Mouse (Mus musculus) C2C12 (cell line): Measurements from ENCODE around the gene Pex14.

Source experiments
- CEBPB ChIP-seq: IDR thresholded peaks from one replicate; pipeline ENCODE4 v1.6.1; 2011; ENCODE audit warnings: low read depth, mild to moderate bottlenecking, control low read depth, moderate library complexity
- CTCF ChIP-seq: IDR thresholded peaks from one replicate; pipeline ENCODE4 v1.5.1; 2011; ENCODE audit not compliant: control insufficient read depth, insufficient read depth, insufficient read length
- FOSL1 ChIP-seq: IDR thresholded peaks from one replicate; pipeline ENCODE4 v1.8.0; 2011; ENCODE audit warnings: mild to moderate bottlenecking, low read length; ENCODE audit not compliant: poor library complexity, insufficient read depth, severe bottlenecking
- MAX ChIP-seq: IDR thresholded peaks from one replicate; pipeline ENCODE4 v1.6.1; 2011; ENCODE audit warnings: mild to moderate bottlenecking, control low read depth
- MYOD1 ChIP-seq: IDR thresholded peaks from one replicate; pipeline ENCODE4 v1.6.1; 2011; ENCODE audit warnings: low read depth; ENCODE audit not compliant: control insufficient read depth, insufficient read length
- MYOG ChIP-seq: IDR thresholded peaks from one replicate; pipeline ENCODE4 v1.6.1; 2011; ENCODE audit not compliant: control insufficient read depth, insufficient read length; ENCODE audit errors: extremely low read depth
- USF1 ChIP-seq: IDR thresholded peaks from one replicate; pipeline ENCODE4 v1.6.1; 2011; ENCODE audit warnings: low read depth, mild to moderate bottlenecking, control low read depth, moderate library complexity

GRCm38 (mm10) chr4:148923976-148924375, 175.7 kb downstream of the Pex14 start:
- TF ChIP-seq MAX, result no peak
- TF ChIP-seq CTCF, result no peak
- no peak for TF ChIP-seq MYOD1
- no peak for TF ChIP-seq USF1
- TF ChIP-seq MYOG, result no peak
- no peak for TF ChIP-seq CEBPB
- no peak for TF ChIP-seq FOSL1
